Mouse (Mus musculus) lung, postnatal 0 days (tissue): Measurements from ENCODE around the gene 2200002J24Rik.

Source experiments
- CTCF ChIP-seq: IDR thresholded peaks from 2 replicates; pipeline ENCODE4 v1.5.1; 2016; ENCODE audit warnings: antibody characterized with exemption, mild to moderate bottlenecking
- EP300 ChIP-seq: IDR thresholded peaks from 2 replicates; pipeline ENCODE4 v1.6.1; 2016; ENCODE audit warnings: antibody characterized with exemption, mild to moderate bottlenecking, control low read depth

GRCm38 (mm10) chr7:30698101-30698500, 625 bp upstream of the 2200002J24Rik start:
- TF ChIP-seq CTCF: no peak
- TF ChIP-seq EP300: no peak
